Mouse (Mus musculus) liver, embryonic 13.5 days (tissue): ENCODE results near the gene Zfp787. TPM values are rescaled to one million over a fixed set of nuclear protein-coding genes. Genes with fewer than 3 reads are reported as not detected.

Experiments used
- ATAC-seq: fragments of 200-750 bp; cut with Nextera tagmentation; 2 replicates; pipeline ENCODE4 v1.8.0; 2017; ENCODE audit warnings: low read depth, mild to moderate bottlenecking, moderate number of reproducible peaks, moderate library complexity
- DNase-seq: peaks from one replicate; pipeline ENCODE4 v3.0.0; 2022
- H3K27ac ChIP-seq: fragments of 300-500 bp; sonication (generic); 2 replicates; pipeline ENCODE4 v1.5.1; 2015; ENCODE audit warnings: moderate library complexity, mild to moderate bottlenecking, inconsistent platforms
- H3K27me3 ChIP-seq: fragments of 300-500 bp; sonication (generic); 2 replicates; pipeline ENCODE4 v1.6.1; 2015; ENCODE audit warnings: mild to moderate bottlenecking, inconsistent platforms
- H3K36me3 ChIP-seq: fragments of 300-500 bp; sonication (generic); 2 replicates; pipeline ENCODE4 v1.6.1; 2015; ENCODE audit warnings: mild to moderate bottlenecking, inconsistent platforms
- H3K4me1 ChIP-seq: fragments of 300-500 bp; sonication (generic); replicated peaks from 2 replicates; pipeline ENCODE4 v1.6.1; 2015; ENCODE audit warnings: inconsistent platforms
- H3K4me2 ChIP-seq: fragments of 300-500 bp; sonication (generic); 2 replicates; pipeline ENCODE4 v1.6.1; 2015; ENCODE audit warnings: inconsistent platforms, mild to moderate bottlenecking, moderate library complexity
- H3K4me3 ChIP-seq: fragments of 300-500 bp; sonication (generic); replicated peaks from 2 replicates; pipeline ENCODE4 v1.5.1; 2015; ENCODE audit warnings: mild to moderate bottlenecking, inconsistent platforms
- H3K9ac ChIP-seq: fragments of 300-500 bp; sonication (generic); 2 replicates; pipeline ENCODE4 v1.6.1; 2015; ENCODE audit warnings: mild to moderate bottlenecking, inconsistent platforms
- H3K9me3 ChIP-seq: fragments of 300-500 bp; sonication (generic); replicated peaks from 2 replicates; pipeline ENCODE4 v1.6.1; 2016; ENCODE audit warnings: inconsistent platforms
- WGBS: fragments of 180-500 bp; shearing (Covaris S2); methylation state at CpG from one replicate; pipeline ENCODE4 v1.1.7; 2015; ENCODE audit not compliant: insufficient replicate concordance; 5-methylcytosine and 5-hydroxymethylcytosine counted together
- polyA plus RNA-seq: library from polyadenylated mRNA; unstranded; fragments of >200 nt; fragmentation: Nextera tagmentation; extraction: Ambion mirVana; gene quantifications from 2 replicates; pipeline ENCODE4 v1.2.1, GENCODE M21; 2015

Zfp787 gene
- polyA plus RNA-seq, 1 experiment from 2014 or later, result 9.9 TPM

DNA sequence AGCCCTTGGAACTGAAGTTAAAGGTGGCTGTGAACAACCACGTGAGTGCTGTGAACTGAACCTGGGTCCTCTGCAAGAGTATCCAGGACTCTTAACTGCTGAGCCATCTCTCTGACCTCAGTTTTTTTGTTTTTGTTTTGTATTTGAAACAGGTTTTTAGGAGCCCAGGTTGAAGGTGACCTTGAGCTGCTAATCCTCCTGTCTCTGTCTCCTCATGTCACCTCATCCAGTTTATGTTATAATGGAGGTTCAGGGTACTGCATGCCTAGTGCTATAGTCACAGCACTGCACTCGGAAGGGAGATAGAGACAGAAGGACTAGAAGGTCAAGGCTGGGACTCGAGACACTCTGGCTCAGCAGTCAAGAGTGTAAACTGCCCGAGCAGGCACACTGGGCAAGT, 6.4 kb upstream of the Zfp787 start:
- H3K36me3 ChIP-seq, result no peaks in the 10 kb centered on the region
- H3K27me3 ChIP-seq, result no peaks in the 10 kb centered on the region
- no peak overlapping the region for H3K27ac ChIP-seq
- H3K9me3 ChIP-seq, result no peaks in the 10 kb centered on the region
- WGBS, result 61% methylated on average over 4 of the region's 4 CpGs
- H3K4me2 ChIP-seq, result no peak overlapping the region
- H3K4me1 ChIP-seq, result peaks cover 13% of the 10 kb centered on the region
- DNase-seq (no peak), ATAC-seq (no peak)
- H3K4me3 ChIP-seq, result no peak overlapping the region
- H3K9ac ChIP-seq, result no peak overlapping the region

DNA sequence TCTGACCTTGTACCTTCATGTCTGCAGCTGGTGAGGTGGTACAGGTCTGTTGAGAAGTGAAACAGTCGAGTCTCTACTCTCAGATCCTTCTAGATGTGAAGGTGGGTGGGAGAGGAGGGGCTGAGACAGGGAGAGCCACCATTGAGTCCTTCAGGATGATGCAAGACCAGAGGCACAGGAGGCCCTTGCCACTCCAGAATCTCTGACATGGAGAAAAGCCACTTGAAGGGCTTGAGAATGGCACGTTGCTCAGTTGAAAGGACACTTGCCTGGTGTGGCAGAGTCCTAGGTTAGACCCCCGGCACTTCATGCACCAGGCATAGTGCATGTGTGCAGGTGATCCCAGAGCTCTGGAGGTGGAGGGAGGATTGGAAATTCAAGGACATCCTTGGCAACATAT, 5.7 kb upstream of the Zfp787 start:
- 55% methylated on average over 3 of the region's 3 CpGs for WGBS
- DNase-seq (no peak), ATAC-seq (no peak)
- peaks cover 19% of the 10 kb centered on the region for H3K4me1 ChIP-seq
- no peaks in the 10 kb centered on the region for H3K9me3 ChIP-seq
- no peaks in the 10 kb centered on the region for H3K27me3 ChIP-seq
- H3K4me3 ChIP-seq, result no peak overlapping the region
- no peak overlapping the region for H3K4me2 ChIP-seq
- H3K27ac ChIP-seq, result no peak overlapping the region
- H3K9ac ChIP-seq, result no peak overlapping the region
- no peaks in the 10 kb centered on the region for H3K36me3 ChIP-seq

GRCm38 (mm10) chr7:6159604-6160003, 3.8 kb upstream of the Zfp787 start:
- Histone ChIP-seq H3K36me3 (no peaks in the 10 kb centered on the region), H3K9ac (no peak overlapping the region), H3K27ac (no peak overlapping the region), H3K4me2 (no peak overlapping the region), H3K4me1 (peaks cover 30% of the 10 kb centered on the region), H3K9me3 (no peaks in the 10 kb centered on the region), H3K27me3 (no peaks in the 10 kb centered on the region), H3K4me3 (no peak overlapping the region)
- no peak for ATAC-seq
- DNase-seq, result no peak
- WGBS, result 84% methylated on average over 3 of the region's 3 CpGs

DNA sequence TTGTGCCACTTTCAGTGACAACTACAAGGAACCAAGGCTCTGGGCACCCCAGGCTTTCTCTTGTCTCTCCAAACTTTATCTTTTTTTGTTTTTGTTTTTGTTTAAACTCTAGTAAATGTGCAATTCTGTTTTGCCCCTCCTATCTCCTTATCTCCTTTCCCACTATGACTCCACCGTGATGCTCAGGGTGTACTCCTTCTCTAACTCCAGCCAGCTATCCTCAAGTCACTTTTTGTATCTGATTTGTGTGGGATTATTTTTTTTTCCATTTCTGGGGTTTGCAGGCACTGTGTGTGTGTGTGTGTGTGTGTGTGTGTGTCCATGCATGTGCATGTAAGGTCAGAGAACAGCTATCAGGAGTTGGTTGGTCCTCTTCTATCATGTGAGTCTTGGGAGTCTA, 1.7 kb upstream of the Zfp787 start:
- 0 out of 2 replicates have a peak overlapping the region, but pooled peaks have one; percentile 93 for H3K9ac ChIP-seq
- H3K27ac ChIP-seq, result peak overlapping the region; percentile 90
- WGBS, result 16% methylated on average over 1 of the region's 1 CpGs
- H3K27me3 ChIP-seq, result no peaks in the 10 kb centered on the region
- H3K9me3 ChIP-seq, result no peaks in the 10 kb centered on the region
- peaks cover 51% of the 10 kb centered on the region for H3K4me1 ChIP-seq
- DNase-seq (no peak), ATAC-seq (no peak)
- peak overlapping the region; percentile 85; the same call in 1 of the 2 replicates for H3K4me3 ChIP-seq
- H3K36me3 ChIP-seq, result no peaks in the 10 kb centered on the region
- peak overlapping the region; percentile 91 for H3K4me2 ChIP-seq

DNA sequence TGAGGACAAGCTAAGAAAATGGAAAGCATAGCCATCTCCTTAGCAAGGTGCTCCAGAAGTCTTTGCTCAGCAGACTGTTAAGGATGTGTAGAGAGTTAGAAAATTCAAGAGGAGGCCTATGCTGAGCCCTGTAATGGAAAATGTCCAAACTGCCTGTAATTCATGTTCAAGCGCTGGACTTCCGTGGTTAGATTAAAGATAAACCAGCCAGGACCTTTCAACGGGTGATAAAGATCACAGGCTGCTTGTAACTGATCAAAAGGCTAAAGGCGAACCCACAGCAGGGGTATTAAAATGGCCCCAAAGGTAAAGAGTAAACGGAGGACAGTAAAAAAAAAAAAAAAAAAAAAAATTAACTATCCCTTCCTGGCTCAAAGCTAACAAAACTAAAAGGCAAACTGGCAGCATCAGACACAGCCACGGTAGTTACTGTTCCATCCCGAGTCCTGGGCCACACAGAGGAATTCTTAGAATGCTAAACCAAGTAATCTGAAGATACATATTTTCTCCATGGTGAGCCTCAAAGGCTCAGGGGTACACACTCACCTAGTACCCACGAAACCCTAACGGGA, 1.2 kb upstream of the Zfp787 start:
- ATAC-seq (no peak), DNase-seq (no peak)
- 26% methylated on average over 9 of the region's 9 CpGs for WGBS
- Histone ChIP-seq H3K4me1 (peaks cover 55% of the 10 kb centered on the region), H3K27me3 (no peaks in the 10 kb centered on the region), H3K27ac (peak overlapping the region; percentile 90), H3K36me3 (no peaks in the 10 kb centered on the region), H3K4me2 (peak overlapping the region; percentile 91), H3K4me3 (peak overlapping the region; percentile 85), H3K9ac (peak overlapping the region; percentile 93), H3K9me3 (no peaks in the 10 kb centered on the region)

DNA sequence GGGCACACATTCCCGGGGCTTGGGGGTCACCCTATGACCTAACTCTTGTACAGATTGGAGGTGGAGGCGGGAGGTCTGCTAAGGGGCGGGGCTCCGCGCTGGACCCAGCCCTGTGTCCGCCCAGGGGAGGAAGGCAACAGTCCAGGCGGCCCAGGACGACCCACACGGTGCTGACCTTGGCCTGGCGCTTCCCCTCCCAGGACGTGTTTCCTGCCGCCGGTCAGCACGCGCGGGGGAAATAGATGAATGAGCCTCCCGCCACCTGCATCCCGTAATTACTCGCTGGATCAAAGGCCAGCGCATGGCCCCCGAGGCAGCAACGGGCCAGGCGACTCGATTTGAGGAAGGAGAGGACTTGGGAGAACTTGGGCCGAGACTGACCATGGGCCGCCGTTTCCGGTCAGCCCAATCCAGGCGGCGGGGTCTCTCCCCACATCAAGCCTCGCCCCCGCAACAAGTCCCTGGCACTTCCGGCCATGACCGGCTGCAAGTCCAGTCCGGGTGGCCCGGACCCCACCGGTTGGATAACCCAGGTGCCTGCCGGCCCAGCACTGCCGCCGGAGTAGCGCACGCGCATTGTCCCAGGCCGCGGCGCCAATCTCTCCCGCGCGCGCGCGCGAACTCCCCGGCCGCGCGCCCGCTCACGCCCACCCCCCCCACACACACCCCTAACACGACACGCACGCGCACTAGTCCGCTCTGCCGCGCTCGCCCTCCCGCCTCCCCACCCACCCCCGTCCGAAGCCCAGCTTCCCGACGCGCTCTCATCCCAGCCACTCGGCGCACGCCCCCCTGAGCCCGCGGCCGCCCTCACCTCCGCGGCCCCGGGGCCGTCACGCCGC, 545 bp downstream of the Zfp787 start:
- H3K4me3 ChIP-seq, result peak overlapping the region; percentile 85
- H3K36me3 ChIP-seq, result no peaks in the 10 kb centered on the region
- H3K27ac ChIP-seq, result peak overlapping the region; percentile 90
- no peaks in the 10 kb centered on the region for H3K9me3 ChIP-seq
- peaks cover 70% of the 10 kb centered on the region for H3K4me1 ChIP-seq
- H3K27me3 ChIP-seq, result no peaks in the 10 kb centered on the region
- peak overlapping the region; percentile 93 for H3K9ac ChIP-seq
- under 1% methylated on average over 67 of the region's 85 CpGs for WGBS
- peak overlapping the region; percentile 91 for H3K4me2 ChIP-seq
- DNase-seq, result peak; percentile 66
- peak; percentile 67 for ATAC-seq

DNA sequence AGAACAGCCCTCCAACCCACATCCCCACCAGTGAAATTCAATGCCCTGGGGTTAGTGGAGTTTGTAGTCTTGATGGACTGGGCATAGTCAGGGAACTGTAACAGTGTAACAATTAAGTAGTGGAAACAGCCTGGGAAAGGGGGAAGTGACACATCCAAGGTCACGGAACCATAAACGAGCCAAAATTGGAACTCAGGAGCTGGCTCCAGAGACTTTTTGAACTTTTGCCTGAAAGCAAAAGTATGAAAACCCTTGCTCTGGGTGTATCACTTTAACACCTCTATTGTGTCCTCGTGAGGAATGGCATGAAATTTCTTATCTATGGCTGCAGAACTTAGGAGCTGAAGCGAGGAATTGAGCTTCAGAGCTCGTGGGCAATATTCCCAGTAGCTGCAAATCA, 1.6 kb downstream of the Zfp787 start:
- WGBS, result 35% methylated on average over 5 of the region's 5 CpGs
- no peaks in the 10 kb centered on the region for H3K9me3 ChIP-seq

GRCm38 (mm10) chr7:6153131-6153530, 2.7 kb downstream of the Zfp787 start:
- Histone ChIP-seq H3K27me3 (no peaks in the 10 kb centered on the region), H3K27ac (no peak overlapping the region), H3K4me2 (no peak overlapping the region), H3K4me1 (peaks cover 87% of the 10 kb centered on the region), H3K9ac (no peak overlapping the region), H3K9me3 (no peaks in the 10 kb centered on the region), H3K4me3 (no peak overlapping the region), H3K36me3 (no peaks in the 10 kb centered on the region)
- DNase-seq (no peak), ATAC-seq (no peak)
- WGBS, result 77% methylated on average over 3 of the region's 3 CpGs

More for the DNA sequence above, 1.6 kb downstream of the Zfp787 start:
- no peaks in the 10 kb centered on the region for H3K27me3 ChIP-seq
- peak overlapping the region; percentile 93 for H3K9ac ChIP-seq
- no peaks in the 10 kb centered on the region for H3K36me3 ChIP-seq
- peak overlapping the region; percentile 91 for H3K4me2 ChIP-seq
- peak overlapping the region; percentile 85 for H3K4me3 ChIP-seq
- peaks cover 80% of the 10 kb centered on the region for H3K4me1 ChIP-seq
- ATAC-seq (no peak), DNase-seq (no peak)
- peak overlapping the region; percentile 90 for H3K27ac ChIP-seq

- 68% methylated on average over 3 of the region's 3 CpGs for WGBS
- DNase-seq (no peak), ATAC-seq (no peak)
- no peak overlapping the region for H3K27ac ChIP-seq
- no peaks in the 10 kb centered on the region for H3K27me3 ChIP-seq
- no peak overlapping the region for H3K4me2 ChIP-seq
- peak overlapping the region; percentile 35; the same call in 1 of the 2 replicates for H3K9ac ChIP-seq
- no peak overlapping the region for H3K4me3 ChIP-seq
- H3K36me3 ChIP-seq, result no peaks in the 10 kb centered on the region
- no peaks in the 10 kb centered on the region for H3K9me3 ChIP-seq
- peaks cover 87% of the 10 kb centered on the region for H3K4me1 ChIP-seq
Measured at GRCm38 (mm10) chr7:6152036-6152435, 3.8 kb downstream of the Zfp787 start.

- no peaks in the 10 kb centered on the region for H3K9me3 ChIP-seq
- peaks cover 87% of the 10 kb centered on the region for H3K4me1 ChIP-seq
- WGBS, result 78% methylated on average over 1 of the region's 1 CpGs
- no peaks in the 10 kb centered on the region for H3K36me3 ChIP-seq
- DNase-seq (no peak), ATAC-seq (no peak)
- H3K27ac ChIP-seq, result peak overlapping the region; percentile 24
- H3K27me3 ChIP-seq, result no peaks in the 10 kb centered on the region
- H3K9ac ChIP-seq, result no peak overlapping the region
- H3K4me3 ChIP-seq, result no peak overlapping the region
- H3K4me2 ChIP-seq, result no peak overlapping the region
Measured at GRCm38 (mm10) chr7:6151266-6151665, 4.5 kb downstream of the Zfp787 start.

DNA sequence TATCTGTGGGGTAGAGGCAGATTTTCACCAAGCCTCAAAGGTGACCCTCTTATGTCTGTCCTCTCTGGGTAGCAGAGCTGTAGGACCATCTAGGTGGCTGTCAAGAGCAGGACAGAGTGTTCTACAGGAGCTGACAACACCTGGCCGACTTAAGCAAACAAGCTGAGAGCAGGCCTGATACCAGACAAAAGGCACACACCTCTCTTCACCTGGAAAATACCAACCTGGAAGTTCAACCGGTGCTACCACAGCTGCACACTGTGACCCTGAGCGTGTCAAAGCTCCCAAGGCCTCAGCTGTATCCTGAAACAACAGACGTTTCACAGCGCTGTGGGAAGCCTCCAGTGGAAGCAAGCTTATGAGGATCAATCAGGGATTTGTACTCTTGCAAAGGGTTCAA, 8.1 kb downstream of the Zfp787 start:
- Histone ChIP-seq H3K9ac (0 out of 2 replicates have a peak overlapping the region, but pooled peaks have one; percentile 24), H3K4me1 (peaks cover 86% of the 10 kb centered on the region), H3K36me3 (no peaks in the 10 kb centered on the region), H3K4me2 (no peak overlapping the region), H3K4me3 (no peak overlapping the region), H3K27me3 (no peaks in the 10 kb centered on the region), H3K27ac (peak overlapping the region; percentile 43; the same call in 1 of the 2 replicates), H3K9me3 (no peaks in the 10 kb centered on the region)
- WGBS, result 68% methylated on average over 5 of the region's 5 CpGs
- DNase-seq (no peak), ATAC-seq (no peak)
